Mouse (Mus musculus) embryonic facial prominence, embryonic 15.5 days (tissue): ENCODE data around the gene Erbb4. TPM values are rescaled to one million over a fixed set of nuclear protein-coding genes. Genes with fewer than 3 reads are reported as not detected.

ENCODE experiments used
- ATAC-seq: fragments of 200-750 bp; cut with Nextera tagmentation; 2 replicates; pipeline ENCODE4 v1.8.0; 2017; ENCODE audit warnings: low read depth, moderate TSS enrichment; ENCODE audit not compliant: insufficient number of reproducible peaks, low FRiP score, low TSS enrichment
- H3K27ac ChIP-seq: fragments of 300-500 bp; sonication (generic); replicated peaks from 2 replicates; pipeline ENCODE4 v1.5.1; 2015; ENCODE audit warnings: mild to moderate bottlenecking, inconsistent platforms
- H3K27me3 ChIP-seq: fragments of 300-500 bp; sonication (generic); 2 replicates; pipeline ENCODE4 v1.6.1; 2015; ENCODE audit warnings: inconsistent platforms
- H3K36me3 ChIP-seq: fragments of 300-500 bp; sonication (generic); 2 replicates; pipeline ENCODE4 v1.6.1; 2015; ENCODE audit warnings: mild to moderate bottlenecking, inconsistent platforms
- H3K4me1 ChIP-seq: fragments of 300-500 bp; sonication (generic); 2 replicates; pipeline ENCODE4 v1.6.1; 2015; ENCODE audit warnings: inconsistent platforms
- H3K4me2 ChIP-seq: fragments of 300-500 bp; sonication (generic); replicated peaks from 2 replicates; pipeline ENCODE4 v1.6.1; 2015; ENCODE audit warnings: mild to moderate bottlenecking, inconsistent platforms
- H3K4me3 ChIP-seq: fragments of 300-500 bp; sonication (generic); replicated peaks from 2 replicates; pipeline ENCODE4 v1.5.1; 2015; ENCODE audit warnings: mild to moderate bottlenecking, inconsistent platforms
- H3K9ac ChIP-seq: fragments of 300-500 bp; sonication (generic); 2 replicates; pipeline ENCODE4 v1.6.1; 2015; ENCODE audit warnings: inconsistent platforms
- H3K9me3 ChIP-seq: fragments of 300-500 bp; sonication (generic); replicated peaks from 2 replicates; pipeline ENCODE4 v1.6.1; 2016; ENCODE audit warnings: inconsistent platforms
- WGBS: fragments of 180-500 bp; shearing (Covaris S2); methylation state at CpG from one replicate; pipeline ENCODE4 v1.1.7; 2015; 5-methylcytosine and 5-hydroxymethylcytosine counted together
- polyA plus RNA-seq: library from polyadenylated mRNA; unstranded; fragments of >200 nt; fragmentation: Nextera tagmentation; extraction: Ambion mirVana; gene quantifications from 2 replicates; pipeline ENCODE4 v1.2.1, GENCODE M21; 2015

Gene Erbb4
- polyA plus RNA-seq, 1 experiment from 2014 or later = 0.77 TPM

DNA sequence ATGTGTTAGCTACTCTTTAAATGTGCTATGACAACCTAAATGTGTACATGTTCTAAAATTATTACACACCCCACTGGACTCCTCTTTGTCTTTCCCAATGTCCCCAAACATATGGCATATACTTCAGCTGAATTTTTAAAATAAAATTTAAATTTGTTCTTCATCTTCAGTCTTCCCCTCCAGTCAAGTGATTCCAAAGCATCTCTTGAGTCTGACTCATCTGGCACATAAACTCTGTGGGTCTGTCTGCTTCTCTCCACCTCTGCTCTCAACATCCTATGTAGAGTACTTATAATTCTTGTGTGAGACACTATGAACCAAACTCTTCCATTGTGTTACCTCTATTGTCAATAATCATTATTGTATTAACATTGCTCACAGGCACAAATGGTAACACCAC lies 972.9 kb downstream of the Erbb4 start:
- H3K27ac ChIP-seq = no peak overlapping the region
- no peak for ATAC-seq
- no peak overlapping the region for H3K4me3 ChIP-seq
- H3K36me3 ChIP-seq = no peaks in the 10 kb centered on the region
- no peak overlapping the region for H3K9ac ChIP-seq
- H3K4me2 ChIP-seq = no peak overlapping the region
- H3K4me1 ChIP-seq = no peaks in the 10 kb centered on the region
- H3K9me3 ChIP-seq = no peaks in the 10 kb centered on the region
- no peaks in the 10 kb centered on the region for H3K27me3 ChIP-seq

DNA sequence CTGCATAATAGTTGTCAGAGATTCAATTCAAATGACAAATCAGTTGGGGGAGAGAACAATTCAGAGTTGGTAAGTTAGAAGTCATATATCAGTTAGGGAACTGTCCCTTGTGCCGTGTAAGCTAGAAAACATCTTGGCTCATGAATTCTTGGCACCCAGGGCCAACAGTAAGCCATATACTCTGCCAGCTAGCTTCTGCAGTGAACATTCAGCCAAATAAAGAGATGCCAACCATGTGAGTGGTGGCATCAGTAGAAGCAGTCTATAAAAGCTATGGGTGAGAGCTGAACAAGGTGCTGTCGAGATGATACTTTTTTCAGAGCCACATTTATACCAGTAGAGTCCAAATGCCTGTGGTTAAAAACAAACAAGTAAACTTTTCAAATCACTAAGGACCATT lies 973.4 kb downstream of the Erbb4 start:
- no peaks in the 10 kb centered on the region for H3K36me3 ChIP-seq
- no peak overlapping the region for H3K9ac ChIP-seq
- no peak overlapping the region for H3K4me3 ChIP-seq
- no peak overlapping the region for H3K4me2 ChIP-seq
- H3K4me1 ChIP-seq = no peaks in the 10 kb centered on the region
- H3K27me3 ChIP-seq = no peaks in the 10 kb centered on the region
- H3K27ac ChIP-seq = no peak overlapping the region
- no peaks in the 10 kb centered on the region for H3K9me3 ChIP-seq
- WGBS = 78% methylated on average over 2 of the region's 2 CpGs
- ATAC-seq = no peak

- H3K9ac ChIP-seq = no peak overlapping the region
- H3K27ac ChIP-seq = no peak overlapping the region
- 77% methylated on average over 2 of the region's 2 CpGs for WGBS
- H3K9me3 ChIP-seq = no peaks in the 10 kb centered on the region
- no peaks in the 10 kb centered on the region for H3K4me1 ChIP-seq
- H3K4me2 ChIP-seq = no peak overlapping the region
- no peaks in the 10 kb centered on the region for H3K36me3 ChIP-seq
- ATAC-seq = no peak
- H3K4me3 ChIP-seq = no peak overlapping the region
- H3K27me3 ChIP-seq = no peaks in the 10 kb centered on the region
Measured at GRCm38 (mm10) chr1:68123541-68123940, 984.3 kb downstream of the Erbb4 start.

DNA sequence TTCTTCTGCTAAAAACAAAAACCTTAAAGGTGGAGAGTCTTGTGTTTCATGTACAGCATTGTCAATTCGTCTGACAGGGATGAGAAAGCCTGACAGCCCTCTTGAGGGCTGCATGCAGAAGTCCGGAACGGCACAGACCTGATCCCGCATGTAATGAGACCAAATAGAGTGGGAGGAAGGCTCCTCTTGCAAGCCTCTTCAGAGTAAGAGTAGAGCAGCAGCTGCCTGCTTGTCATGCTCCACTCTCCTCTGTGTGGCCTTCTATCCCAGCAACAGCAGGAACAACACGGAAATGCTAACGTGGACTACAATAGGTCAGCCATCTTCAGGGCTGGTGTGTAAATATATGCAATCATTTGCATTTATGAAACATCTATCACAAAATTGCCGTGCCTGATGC lies 987.5 kb downstream of the Erbb4 start:
- no peak overlapping the region for H3K4me3 ChIP-seq
- 65% methylated on average over 7 of the region's 7 CpGs for WGBS
- H3K27ac ChIP-seq = no peak overlapping the region
- no peak overlapping the region for H3K9ac ChIP-seq
- no peak overlapping the region for H3K4me2 ChIP-seq
- no peaks in the 10 kb centered on the region for H3K9me3 ChIP-seq
- no peak for ATAC-seq
- H3K27me3 ChIP-seq = no peaks in the 10 kb centered on the region
- H3K36me3 ChIP-seq = no peaks in the 10 kb centered on the region
- H3K4me1 ChIP-seq = no peaks in the 10 kb centered on the region

DNA sequence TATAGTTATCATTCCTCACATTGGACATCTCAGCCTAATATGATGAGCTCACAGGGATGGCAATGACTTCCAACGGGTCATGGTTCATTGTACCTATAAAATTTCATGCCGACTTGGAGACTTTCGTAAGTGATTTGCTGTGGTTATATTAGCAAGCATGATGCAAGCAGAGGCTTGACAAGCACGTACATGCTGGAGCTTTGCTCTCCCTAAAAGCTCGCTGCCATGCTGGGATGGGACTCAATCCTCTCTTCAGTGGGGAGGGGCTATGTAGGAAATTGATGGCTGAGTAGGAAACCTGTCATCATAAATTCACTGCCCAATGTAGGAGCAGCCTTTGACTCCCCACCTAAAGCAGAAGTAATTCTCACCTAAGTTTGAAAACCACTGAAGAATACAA lies 992.1 kb downstream of the Erbb4 start:
- H3K27ac ChIP-seq = no peak overlapping the region
- no peak for ATAC-seq
- no peaks in the 10 kb centered on the region for H3K4me1 ChIP-seq
- no peaks in the 10 kb centered on the region for H3K27me3 ChIP-seq
- 52% methylated on average over 5 of the region's 5 CpGs for WGBS
- H3K9me3 ChIP-seq = no peaks in the 10 kb centered on the region
- no peak overlapping the region for H3K4me3 ChIP-seq
- H3K9ac ChIP-seq = no peak overlapping the region
- H3K4me2 ChIP-seq = no peak overlapping the region
- no peaks in the 10 kb centered on the region for H3K36me3 ChIP-seq

GRCm38 (mm10) chr1:68106543-68106860 lies 1001.4 kb downstream of the Erbb4 start:
- no peaks in the 10 kb centered on the region for H3K27me3 ChIP-seq
- H3K4me3 ChIP-seq = no peak overlapping the region
- no peak overlapping the region for H3K27ac ChIP-seq
- no peaks in the 10 kb centered on the region for H3K36me3 ChIP-seq
- 63% methylated on average over 3 of the region's 3 CpGs for WGBS
- H3K4me1 ChIP-seq = no peaks in the 10 kb centered on the region
- no peak for ATAC-seq
- H3K9me3 ChIP-seq = no peaks in the 10 kb centered on the region
- H3K4me2 ChIP-seq = no peak overlapping the region
- H3K9ac ChIP-seq = no peak overlapping the region

DNA sequence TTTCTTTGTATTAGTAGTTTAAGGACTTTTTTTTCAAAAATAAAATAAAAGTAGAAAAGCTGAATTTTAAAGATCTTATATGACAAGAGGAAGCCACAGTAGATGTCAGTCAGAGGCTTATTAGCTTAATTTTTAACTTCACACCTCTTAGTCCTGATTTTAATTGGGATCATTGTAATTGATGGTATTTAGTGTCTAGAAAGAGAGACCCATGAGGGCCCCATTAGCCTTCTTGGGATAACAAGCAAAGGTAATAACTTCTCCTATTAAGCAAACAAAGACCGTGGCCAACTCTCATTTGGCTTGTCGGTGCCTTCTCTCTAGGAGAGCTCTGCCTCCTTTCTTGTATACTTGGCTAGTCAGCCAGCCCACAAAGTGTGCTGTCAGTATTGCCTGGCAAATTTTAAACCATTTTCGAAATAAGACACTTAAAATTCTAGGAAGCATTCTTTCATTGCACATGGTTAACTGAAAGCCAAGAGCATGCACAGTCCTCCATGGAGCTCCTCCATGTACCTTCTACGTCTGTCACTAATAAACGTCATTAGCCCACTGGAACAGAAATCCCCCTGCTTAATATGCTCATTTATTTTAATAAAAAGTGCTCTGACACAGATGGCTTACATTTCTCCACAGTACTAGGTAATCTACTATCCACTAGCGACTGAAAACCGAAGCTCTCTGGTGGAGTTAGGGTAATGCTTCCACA lies 1001.9 kb downstream of the Erbb4 start:
- Histone ChIP-seq H3K27ac (no peak overlapping the region), H3K9me3 (no peaks in the 10 kb centered on the region), H3K36me3 (no peaks in the 10 kb centered on the region), H3K4me1 (no peaks in the 10 kb centered on the region), H3K9ac (no peak overlapping the region), H3K27me3 (no peaks in the 10 kb centered on the region), H3K4me2 (no peak overlapping the region), H3K4me3 (no peak overlapping the region)
- 56% methylated on average over 7 of the region's 7 CpGs for WGBS
- no peak for ATAC-seq

DNA sequence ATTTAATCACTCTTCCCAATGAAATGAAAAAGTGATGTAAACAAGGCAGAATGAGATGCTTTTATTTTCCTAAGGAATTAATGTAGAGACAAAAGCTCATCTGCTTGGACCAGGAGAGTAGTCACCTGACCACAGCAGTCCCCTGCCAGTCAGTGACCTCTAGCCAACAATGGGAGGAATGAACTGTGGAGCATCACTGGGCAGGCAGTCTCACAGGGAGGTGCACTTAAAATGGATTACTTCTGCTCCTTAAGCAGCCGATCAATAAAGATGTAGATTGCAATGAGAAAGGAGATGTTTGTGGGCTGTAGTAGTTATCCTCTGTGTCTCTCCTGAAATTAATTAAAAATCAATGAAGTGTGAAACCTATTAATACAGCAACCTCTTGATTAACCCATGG lies 1018.2 kb downstream of the Erbb4 start:
- no peak for ATAC-seq

DNA sequence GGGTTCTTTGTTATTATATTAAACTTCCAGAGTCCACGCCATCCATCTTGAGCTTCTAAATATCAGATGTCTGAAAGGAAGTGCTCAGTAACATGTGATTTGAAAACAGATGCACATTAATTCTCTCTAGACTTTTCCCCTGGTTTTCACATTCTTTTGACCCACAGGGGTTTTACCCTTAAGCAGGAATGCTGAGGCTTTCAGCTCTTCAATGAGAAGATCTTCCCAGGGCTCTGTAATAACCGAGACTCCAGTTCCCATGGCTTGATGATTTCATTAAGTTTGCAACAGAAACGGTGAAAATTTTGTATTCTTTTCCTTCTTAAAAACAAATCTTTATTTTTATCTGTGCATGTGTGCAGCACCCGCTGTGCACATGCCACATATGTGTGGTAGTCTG lies 1051.4 kb downstream of the Erbb4 start:
- no peak for ATAC-seq
- no peaks in the 10 kb centered on the region for H3K9me3 ChIP-seq
- WGBS = 32% methylated on average over 4 of the region's 4 CpGs
- H3K27me3 ChIP-seq = no peaks in the 10 kb centered on the region
- no peak overlapping the region for H3K27ac ChIP-seq
- no peak overlapping the region for H3K9ac ChIP-seq
- no peaks in the 10 kb centered on the region for H3K4me1 ChIP-seq
- H3K36me3 ChIP-seq = no peaks in the 10 kb centered on the region
- no peak overlapping the region for H3K4me3 ChIP-seq
- H3K4me2 ChIP-seq = no peak overlapping the region

More for the DNA sequence above, 1018.2 kb downstream of the Erbb4 start:
- Histone ChIP-seq H3K27ac (no peak overlapping the region), H3K36me3 (no peaks in the 10 kb centered on the region), H3K4me1 (no peaks in the 10 kb centered on the region), H3K9ac (no peak overlapping the region), H3K27me3 (no peaks in the 10 kb centered on the region), H3K4me2 (no peak overlapping the region), H3K9me3 (no peaks in the 10 kb centered on the region), H3K4me3 (no peak overlapping the region)
- 83% methylated on average over 1 of the region's 1 CpGs for WGBS

DNA sequence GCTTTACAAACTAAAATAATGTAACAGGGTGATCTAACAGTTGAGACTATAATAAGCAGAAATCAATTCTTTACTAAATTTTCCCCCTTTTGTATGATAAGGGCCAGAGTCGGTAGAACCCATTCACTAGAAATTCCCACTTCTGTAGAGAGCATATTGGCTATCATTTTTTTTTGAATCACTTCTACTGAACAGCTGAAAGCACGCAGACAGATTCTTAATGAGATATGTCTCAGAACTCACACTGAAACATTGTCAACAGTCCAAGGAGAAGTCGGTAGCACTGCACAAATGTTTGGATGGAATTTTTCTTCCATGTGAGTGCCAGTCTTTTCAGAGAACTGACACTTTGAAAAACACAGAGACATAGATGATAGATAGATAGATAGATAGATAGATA lies 1053.1 kb downstream of the Erbb4 start:
- no peak overlapping the region for H3K9ac ChIP-seq
- 75% methylated on average over 3 of the region's 3 CpGs for WGBS
- no peaks in the 10 kb centered on the region for H3K9me3 ChIP-seq
- no peak overlapping the region for H3K4me2 ChIP-seq
- no peak for ATAC-seq
- H3K27me3 ChIP-seq = no peaks in the 10 kb centered on the region
- H3K4me1 ChIP-seq = no peaks in the 10 kb centered on the region
- H3K27ac ChIP-seq = no peak overlapping the region
- H3K4me3 ChIP-seq = no peak overlapping the region
- H3K36me3 ChIP-seq = no peaks in the 10 kb centered on the region

GRCm38 (mm10) chr1:68049856-68050255 lies 1058.0 kb downstream of the Erbb4 start:
- no peak overlapping the region for H3K4me3 ChIP-seq
- H3K4me2 ChIP-seq = no peak overlapping the region
- H3K27ac ChIP-seq = no peak overlapping the region
- no peaks in the 10 kb centered on the region for H3K9me3 ChIP-seq
- no peak for ATAC-seq
- no peak overlapping the region for H3K9ac ChIP-seq
- H3K36me3 ChIP-seq = no peaks in the 10 kb centered on the region
- 0 out of 2 replicates have a peak, but pooled peaks cover 4% of the 10 kb centered on the region for H3K4me1 ChIP-seq
- H3K27me3 ChIP-seq = no peaks in the 10 kb centered on the region
- WGBS = 51% methylated on average over 6 of the region's 6 CpGs

- 12% methylated on average over 5 of the region's 5 CpGs for WGBS
Measured at GRCm38 (mm10) chr1:68047139-68047538, 1060.7 kb downstream of the Erbb4 start.

More at GRCm38 (mm10) chr1:68047139-68047538, 1060.7 kb downstream of the Erbb4 start:
- Histone ChIP-seq H3K4me1 (0 out of 2 replicates have a peak, but pooled peaks cover 4% of the 10 kb centered on the region), H3K9ac (no peak overlapping the region), H3K36me3 (no peaks in the 10 kb centered on the region), H3K9me3 (no peaks in the 10 kb centered on the region), H3K4me3 (peak overlapping the region; percentile 31; the same call in 1 of the 2 replicates), H3K27ac (no peak overlapping the region), H3K27me3 (no peaks in the 10 kb centered on the region), H3K4me2 (peak overlapping the region; percentile 42)
- ATAC-seq = no peak
